Mouse (Mus musculus) liver, postnatal 0 days (tissue): ENCODE results near the gene Fzr1.

ENCODE experiments used
- CTCF ChIP-seq: sonication (generic); IDR thresholded peaks from 2 replicates; pipeline ENCODE4 v1.5.1; 2016; ENCODE audit warnings: antibody characterized with exemption, low read depth
- EP300 ChIP-seq: IDR thresholded peaks from 2 replicates; pipeline ENCODE4 v1.6.1; 2016; ENCODE audit warnings: antibody characterized with exemption, low read depth, mild to moderate bottlenecking

DNA sequence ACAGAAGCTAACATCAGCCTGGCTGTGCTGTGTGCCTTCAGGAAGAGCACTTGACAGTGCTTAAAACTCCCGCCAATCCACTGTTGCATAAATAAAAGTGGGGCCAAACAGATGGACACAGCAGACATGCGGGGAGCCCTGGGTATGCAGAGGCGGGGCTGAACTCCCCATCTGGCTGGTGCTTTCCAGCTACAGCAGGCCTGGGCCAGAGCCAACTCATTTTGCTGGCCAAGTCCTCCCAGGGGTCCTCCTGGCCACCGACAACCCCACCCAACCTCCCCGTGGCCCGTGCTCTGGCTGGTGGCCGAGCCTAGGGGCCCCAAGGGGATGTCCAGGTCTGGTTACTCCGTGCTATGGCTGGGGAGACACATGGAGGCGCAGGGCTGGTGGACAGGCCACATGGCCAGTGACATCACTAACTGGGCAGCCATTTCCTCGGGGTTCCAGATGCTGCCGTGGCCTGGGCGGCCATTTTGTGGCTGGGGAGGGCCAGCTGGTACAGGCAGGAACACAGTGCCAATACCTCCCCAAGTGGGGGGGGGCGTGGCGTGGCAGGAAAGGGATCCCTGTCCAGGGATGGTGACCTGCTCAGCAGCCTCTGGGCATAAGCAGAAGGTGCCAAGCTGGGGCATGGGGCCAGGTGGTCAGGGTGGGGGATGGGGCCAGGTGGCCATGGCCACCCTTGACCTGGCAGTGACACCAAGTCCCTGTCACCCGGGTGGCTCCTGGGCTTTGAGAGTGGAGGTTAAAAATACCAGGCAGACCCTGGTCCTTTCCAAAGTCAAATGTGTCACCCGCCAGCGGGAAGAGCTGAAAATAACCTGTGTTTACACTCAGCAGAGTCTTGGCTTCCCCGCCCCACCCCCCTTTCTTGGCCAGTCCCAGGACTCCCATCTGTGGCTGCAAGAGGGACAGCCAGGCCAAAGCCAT is 33.4 kb upstream of the Fzr1 start:
- TF ChIP-seq CTCF (no peak), EP300 (no peak)
